Mouse (Mus musculus) E14TG2a.4 (cell line): ENCODE measurements around the gene Nags.
"Not testable (repeated sequence)": the region's sequence is repeated elsewhere in the genome, so short reads cannot be mapped to it uniquely, and the experiment has no call there.

ENCODE experiments used
- H3K27me3 ChIP-seq: 2 replicates; pipeline ENCODE4 v1.6.1; 2014; ENCODE audit warnings: low read length, control low read depth; ENCODE audit not compliant: insufficient read depth
- H3K36me3 ChIP-seq: 2 replicates; pipeline ENCODE4 v1.6.1; 2014; ENCODE audit warnings: low read length, control low read depth; ENCODE audit not compliant: insufficient read depth
- H3K4me1 ChIP-seq: replicated peaks from 2 replicates; pipeline ENCODE4 v1.6.1; 2014; ENCODE audit warnings: low read depth, low read length, control low read depth
- H3K4me3 ChIP-seq: replicated peaks from 2 replicates; pipeline ENCODE4 v1.5.1; 2014; ENCODE audit warnings: mild to moderate bottlenecking, low read length
- H3K9me3 ChIP-seq: 2 replicates; pipeline ENCODE4 v1.6.1; 2014; ENCODE audit warnings: low read length, control low read depth
- CTCF ChIP-seq: conservative IDR thresholded peaks from 2 replicates; pipeline ENCODE4 v1.5.1; 2014; ENCODE audit warnings: low read length
- NANOG ChIP-seq: IDR thresholded peaks from 2 replicates; pipeline ENCODE4 v1.6.1; 2014; ENCODE audit warnings: borderline replicate concordance, low read length, mixed read lengths
- POU5F1 ChIP-seq: IDR thresholded peaks from 2 replicates; pipeline ENCODE4 v1.6.1; 2014; ENCODE audit warnings: low read length, borderline replicate concordance

Nags gene

GRCm38 (mm10) chr11:102146531-102146930, 1.2 kb downstream of the Nags start:
- Histone ChIP-seq H3K4me1 (peaks cover 58% of the 10 kb centered on the region), H3K9me3 (no peaks in the 10 kb centered on the region), H3K27me3 (peaks cover 55% of the 10 kb centered on the region), H3K36me3 (no peaks in the 10 kb centered on the region), H3K4me3 (peak overlapping the region; percentile 76)
- TF ChIP-seq POU5F1 (no peak), NANOG (no peak), CTCF (no peak)

DNA sequence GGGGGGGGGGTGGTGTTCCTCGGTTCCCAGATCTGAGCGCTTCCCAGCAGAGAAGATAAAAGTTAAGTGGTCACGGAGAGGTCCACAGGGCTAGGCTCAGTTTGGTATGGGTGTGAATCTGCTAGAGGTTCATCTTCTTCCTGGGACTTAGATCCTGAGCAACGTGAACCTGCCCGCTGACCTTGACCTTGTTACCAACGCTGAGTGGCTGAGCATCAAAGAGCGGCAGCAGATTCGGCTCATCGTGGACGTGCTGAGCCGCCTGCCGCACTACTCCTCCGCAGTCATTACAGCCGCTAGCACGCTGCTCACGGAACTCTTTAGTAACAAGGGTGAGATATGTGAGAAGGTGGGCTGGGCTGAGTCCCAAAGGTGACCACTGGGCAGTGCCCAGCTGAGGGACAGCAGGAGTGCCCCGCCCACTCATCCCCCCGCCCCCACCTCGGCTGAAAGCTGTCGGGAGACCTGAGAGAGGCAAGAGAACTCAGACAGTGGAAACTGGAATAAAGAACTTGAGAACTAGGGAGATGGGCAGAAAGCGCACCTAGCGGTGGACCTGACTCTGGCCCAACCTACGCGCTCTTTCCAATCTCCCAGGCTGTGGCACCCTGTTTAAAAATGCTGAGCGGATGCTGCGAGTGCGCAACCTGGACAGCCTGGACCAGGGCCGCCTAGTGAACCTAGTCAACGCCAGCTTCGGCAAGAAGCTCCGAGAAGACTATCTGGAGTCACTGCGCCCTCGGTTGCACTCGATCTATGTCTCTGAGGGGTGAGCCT, 2.1 kb downstream of the Nags start:
- Histone ChIP-seq H3K9me3 (no peaks in the 10 kb centered on the region), H3K36me3 (peaks cover 2% of the 10 kb centered on the region), H3K27me3 (peaks cover 55% of the 10 kb centered on the region), H3K4me3 (peak overlapping the region; percentile 76), H3K4me1 (peaks cover 67% of the 10 kb centered on the region)
- no peak for TF ChIP-seq CTCF
- no peak for TF ChIP-seq POU5F1
- TF ChIP-seq NANOG = no peak

GRCm38 (mm10) chr11:102156039-102156785, 10.9 kb downstream of the Nags start, which contains the start of gene Tmem101:
Gene Tmem101, minus strand, starts transcription at chr11:102156404.
- H3K4me3 ChIP-seq = peak within 1 kb of the TSS; percentile 93
- peaks cover 32% of the 10 kb centered on the region for H3K36me3 ChIP-seq
- H3K9me3 ChIP-seq = no peaks in the 10 kb centered on the region
- TF ChIP-seq NANOG = no peak
- peak; percentile 17; the same call in 1 of the 2 replicates for TF ChIP-seq CTCF
- no peak for TF ChIP-seq POU5F1
- no peaks in the 10 kb centered on the region for H3K27me3 ChIP-seq
- peaks cover 36% of the 10 kb centered on the region for H3K4me1 ChIP-seq

- Histone ChIP-seq H3K4me3 (no peak overlapping the region), H3K9me3 (no peaks in the 10 kb centered on the region), H3K4me1 (peaks cover 31% of the 10 kb centered on the region), H3K27me3 (no peaks in the 10 kb centered on the region), H3K36me3 (peaks cover 37% of the 10 kb centered on the region)
- TF ChIP-seq CTCF (no peak), NANOG (no peak), POU5F1 (no peak)
These were observed 11.4 kb downstream of the Nags start for GRCm38 (mm10) chr11:102156786-102157089.

DNA sequence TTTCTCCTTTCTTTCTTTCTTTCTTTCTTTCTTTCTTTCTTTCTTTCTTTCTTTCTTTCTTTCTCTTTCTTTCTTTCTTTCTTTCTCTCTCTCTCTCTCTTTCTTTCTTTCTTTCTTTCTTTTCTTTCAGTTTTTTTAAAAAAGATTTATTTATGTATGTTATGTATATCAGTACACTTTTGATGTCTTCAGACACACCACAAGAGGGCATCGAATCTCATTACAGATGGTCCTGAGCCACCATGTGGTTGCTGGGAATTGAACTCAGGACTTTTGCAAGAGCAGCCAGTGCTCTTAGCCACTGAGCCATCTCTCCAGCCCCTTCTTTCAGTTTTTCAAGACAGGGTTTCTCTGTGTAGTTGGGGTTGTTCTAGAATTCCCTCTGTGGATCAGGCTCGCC, 12.7 kb downstream of the Nags start:
- not testable (repeated sequence) for H3K4me3 ChIP-seq, H3K9me3 ChIP-seq, H3K27me3 ChIP-seq
- H3K36me3 ChIP-seq = peaks cover 40% of the 10 kb centered on the region
- H3K4me1 ChIP-seq = peaks cover 24% of the 10 kb centered on the region

DNA sequence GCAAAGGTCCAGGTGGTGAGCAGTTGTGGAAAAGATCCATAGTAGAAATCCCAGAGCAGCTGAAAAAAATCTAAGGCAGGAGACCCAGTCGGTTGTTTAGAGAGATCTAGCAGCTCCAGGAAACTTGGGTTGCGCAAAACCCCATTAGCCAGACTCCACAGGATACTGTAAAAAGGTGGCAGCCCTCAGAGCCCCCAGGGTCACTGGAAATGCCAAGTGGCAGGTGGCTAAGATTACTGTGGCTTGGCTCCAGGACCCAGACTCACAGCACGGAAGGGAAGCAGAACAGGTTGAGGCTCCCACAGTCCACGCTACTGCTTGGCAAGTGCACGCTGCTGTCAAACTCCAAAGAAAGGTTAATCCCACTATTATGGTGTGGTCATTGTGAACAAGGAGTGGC, 14.5 kb downstream of the Nags start:
- TF ChIP-seq CTCF = no peak
- TF ChIP-seq POU5F1 = no peak
- no peak for TF ChIP-seq NANOG
- no peaks in the 10 kb centered on the region for H3K27me3 ChIP-seq

GRCm38 (mm10) chr11:102165971-102166722, 20.8 kb downstream of the Nags start:
- Histone ChIP-seq H3K27me3 (no peaks in the 10 kb centered on the region), H3K9me3 (no peaks in the 10 kb centered on the region), H3K4me3 (no peak overlapping the region), H3K36me3 (peaks cover 97% of the 10 kb centered on the region), H3K4me1 (peaks cover 14% of the 10 kb centered on the region)
- TF ChIP-seq NANOG = no peak
- no peak for TF ChIP-seq POU5F1
- TF ChIP-seq CTCF = no peak

More for the DNA sequence above, 14.5 kb downstream of the Nags start:
- no peak overlapping the region for H3K4me3 ChIP-seq
- no peaks in the 10 kb centered on the region for H3K9me3 ChIP-seq
- H3K36me3 ChIP-seq = peaks cover 40% of the 10 kb centered on the region
- H3K4me1 ChIP-seq = peaks cover 20% of the 10 kb centered on the region

GRCm38 (mm10) chr11:102167539-102167938, 22.2 kb downstream of the Nags start:
- Histone ChIP-seq H3K27me3 (no peaks in the 10 kb centered on the region), H3K4me1 (peaks cover 14% of the 10 kb centered on the region), H3K4me3 (no peak overlapping the region), H3K36me3 (peaks cover 97% of the 10 kb centered on the region), H3K9me3 (no peaks in the 10 kb centered on the region)
- TF ChIP-seq POU5F1 = no peak
- TF ChIP-seq CTCF = no peak
- TF ChIP-seq NANOG = no peak

- H3K27me3 ChIP-seq = no peaks in the 10 kb centered on the region
- H3K4me1 ChIP-seq = peaks cover 12% of the 10 kb centered on the region; the same call in 1 of the 2 replicates
- TF ChIP-seq POU5F1 (no peak), CTCF (no peak), NANOG (no peak)
- peaks cover 93% of the 10 kb centered on the region for H3K36me3 ChIP-seq
- H3K4me3 ChIP-seq = no peak overlapping the region
- H3K9me3 ChIP-seq = no peaks in the 10 kb centered on the region
These were observed 23.4 kb downstream of the Nags start for GRCm38 (mm10) chr11:102168689-102169088.
